Mouse (Mus musculus) right cerebral cortex, postnatal 4 days (tissue): ENCODE results near the gene Sppl3.

Source experiments
- DNase-seq: peaks from one replicate; pipeline ENCODE4 v3.0.0-alpha.2; 2022

Gene Sppl3

DNA sequence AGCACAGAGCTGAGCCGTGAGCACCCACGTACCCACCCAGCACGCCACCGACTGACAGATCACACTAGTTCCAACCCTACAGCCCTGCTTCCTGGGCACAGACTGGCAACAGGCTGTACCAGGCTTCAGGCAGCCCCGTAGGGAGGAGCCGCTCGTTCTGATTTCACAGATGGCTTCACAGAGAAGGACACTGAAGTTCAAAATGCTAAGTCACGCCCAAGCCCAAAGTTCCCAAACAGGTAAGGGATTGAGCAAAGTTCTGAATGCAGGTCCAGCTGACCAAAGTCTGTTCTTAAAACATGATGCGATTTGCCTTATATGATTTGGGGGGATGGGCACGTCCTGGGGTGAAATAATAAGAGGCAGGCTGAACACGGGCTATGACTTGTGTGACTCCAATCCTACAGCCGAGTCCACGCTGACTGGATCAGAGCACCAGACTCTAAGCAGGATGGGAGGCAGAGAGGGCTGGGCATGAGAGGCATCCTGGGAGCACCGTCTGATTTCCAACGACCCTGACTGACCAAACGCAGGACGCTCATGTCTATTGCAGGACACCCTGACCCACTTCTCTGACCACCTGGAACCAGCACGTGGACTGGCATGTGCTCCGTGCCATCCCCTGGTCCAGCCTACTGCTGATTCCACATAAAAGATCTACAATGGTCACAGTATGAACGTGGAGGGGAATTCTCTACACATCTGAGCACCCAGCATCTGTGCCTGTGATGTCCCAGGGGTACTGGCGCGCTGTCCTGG lies 116.7 kb downstream of the Sppl3 start:
- DNase-seq: no peak

DNA sequence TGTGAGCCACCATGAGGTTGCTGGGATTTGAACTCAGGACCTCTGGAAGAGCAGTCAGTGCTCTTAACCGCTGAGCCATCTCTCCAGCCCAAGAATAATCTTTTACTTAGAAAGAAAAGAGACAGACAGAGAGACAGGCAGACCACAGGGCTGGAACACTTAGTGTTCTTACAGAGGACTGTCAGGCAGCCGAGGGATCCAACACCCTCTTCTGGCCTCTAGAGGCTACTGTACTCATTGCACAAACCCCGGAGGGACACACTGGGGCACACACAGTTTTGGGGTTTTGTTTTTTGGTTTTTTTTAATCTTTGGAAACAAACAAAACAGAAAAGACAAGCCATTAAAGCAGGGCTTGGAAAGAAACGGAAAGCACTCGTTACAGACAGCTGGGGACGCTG lies 118.4 kb downstream of the Sppl3 start:
- no peak for DNase-seq

- DNase-seq: no peak
Measured at GRCm38 (mm10) chr5:115132465-115132864, 121.5 kb downstream of the Sppl3 start.

DNA sequence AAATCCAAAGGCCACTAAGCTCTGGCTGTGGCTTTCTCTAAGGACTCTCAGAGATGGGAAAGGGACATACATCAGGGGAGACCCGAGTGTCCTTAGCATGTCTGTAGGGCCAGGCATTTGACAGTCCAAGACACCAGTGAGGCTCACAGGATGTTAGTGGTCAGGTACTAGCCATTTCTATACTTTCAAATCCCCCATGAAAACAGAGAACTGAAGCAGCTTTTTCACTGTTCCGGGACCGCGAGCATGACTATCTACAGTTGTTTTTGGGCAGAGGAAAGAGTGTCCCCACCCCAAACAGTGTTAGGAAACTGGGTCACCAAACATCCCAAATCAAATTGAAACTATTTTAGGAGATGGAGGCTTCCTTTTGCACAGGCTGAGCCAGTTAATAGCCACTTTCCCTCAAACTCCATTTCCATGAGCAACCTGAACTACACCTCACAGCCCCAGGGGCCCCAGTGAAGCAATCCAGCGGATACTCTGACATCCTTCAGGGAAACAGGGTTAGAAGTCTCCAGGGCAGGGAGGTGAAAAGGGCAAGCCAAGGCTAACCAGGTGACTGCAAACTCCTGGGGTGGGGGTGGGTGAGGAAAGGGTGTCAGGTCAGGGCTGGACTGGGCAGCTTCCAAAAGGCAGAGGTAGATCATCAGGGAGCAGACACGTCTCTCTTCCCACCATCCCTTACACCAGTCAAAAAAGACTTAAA lies 122.6 kb downstream of the Sppl3 start:
- DNase-seq: no peak

DNA sequence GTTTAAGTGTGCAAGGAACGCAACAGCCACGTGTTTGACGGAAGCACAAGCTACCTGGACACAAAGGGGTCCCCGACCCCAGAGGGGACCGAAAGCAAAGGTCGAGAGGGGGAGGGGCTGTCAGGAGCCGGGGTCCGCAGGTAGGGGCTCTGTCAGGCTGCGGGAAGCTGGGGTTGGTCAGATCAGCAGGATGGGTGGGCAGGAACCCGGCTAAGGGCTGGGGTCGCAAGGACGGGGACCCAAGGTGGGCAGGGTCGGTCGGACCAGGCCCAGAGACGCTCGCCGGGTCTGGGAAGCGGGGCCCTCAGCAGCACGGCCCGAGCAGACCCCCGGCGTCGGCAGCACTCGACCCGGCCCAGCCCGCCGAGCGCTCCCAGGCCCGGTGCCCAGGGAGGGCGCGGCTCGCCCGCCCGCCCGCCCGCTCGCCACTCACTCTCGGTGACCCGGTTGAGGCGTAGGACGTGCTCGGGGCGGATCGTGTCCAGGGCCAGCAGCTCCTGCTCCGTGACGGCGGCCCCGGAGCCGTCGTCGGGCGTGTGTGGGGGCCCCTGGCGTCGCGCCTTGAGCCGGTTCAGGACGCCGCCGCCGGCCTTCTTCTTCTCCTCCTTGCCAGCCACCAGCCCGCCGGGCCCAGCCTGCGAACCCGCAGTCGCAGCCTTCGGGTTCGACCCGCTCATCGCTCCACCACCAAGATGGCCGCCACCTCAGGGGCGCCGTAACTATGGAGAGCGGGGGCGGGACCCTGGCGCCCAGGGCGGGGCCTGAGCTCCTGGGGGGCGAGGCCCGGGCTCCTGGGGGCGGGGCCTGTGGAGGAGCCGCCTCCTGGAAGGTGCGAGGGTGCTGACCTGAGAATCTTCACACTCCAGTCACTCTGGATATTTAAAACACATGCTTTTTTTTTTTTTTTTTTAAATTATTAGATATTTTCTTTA lies 123.6 kb downstream of the Sppl3 start, which contains the start of gene Unc119b:
TSS of gene Unc119b (minus strand) at position 742 of the 932 bp plus-strand sequence.
- DNase-seq: peak; percentile 82

DNA sequence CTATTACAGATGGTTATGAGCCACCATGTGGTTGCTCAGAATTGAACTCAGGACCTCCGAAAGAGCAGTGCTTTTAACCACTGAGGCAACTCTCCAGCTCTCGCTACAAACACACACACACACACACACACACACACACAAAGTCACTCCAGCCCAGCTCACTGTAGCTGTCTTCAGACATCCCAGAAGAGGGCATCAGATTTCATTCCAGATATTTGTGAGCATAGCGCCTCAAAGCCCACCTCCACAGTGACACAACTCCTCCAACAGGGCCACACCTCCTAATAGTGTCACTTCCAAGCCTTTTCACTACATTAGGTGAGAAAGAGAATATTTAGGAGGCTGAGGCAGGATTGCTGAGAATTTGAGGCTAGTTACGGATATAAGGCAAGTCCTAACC lies 128.2 kb downstream of the Sppl3 start:
- DNase-seq: no peak

- DNase-seq: no peak
Measured at GRCm38 (mm10) chr5:115140726-115141125, 129.8 kb downstream of the Sppl3 start.

DNA sequence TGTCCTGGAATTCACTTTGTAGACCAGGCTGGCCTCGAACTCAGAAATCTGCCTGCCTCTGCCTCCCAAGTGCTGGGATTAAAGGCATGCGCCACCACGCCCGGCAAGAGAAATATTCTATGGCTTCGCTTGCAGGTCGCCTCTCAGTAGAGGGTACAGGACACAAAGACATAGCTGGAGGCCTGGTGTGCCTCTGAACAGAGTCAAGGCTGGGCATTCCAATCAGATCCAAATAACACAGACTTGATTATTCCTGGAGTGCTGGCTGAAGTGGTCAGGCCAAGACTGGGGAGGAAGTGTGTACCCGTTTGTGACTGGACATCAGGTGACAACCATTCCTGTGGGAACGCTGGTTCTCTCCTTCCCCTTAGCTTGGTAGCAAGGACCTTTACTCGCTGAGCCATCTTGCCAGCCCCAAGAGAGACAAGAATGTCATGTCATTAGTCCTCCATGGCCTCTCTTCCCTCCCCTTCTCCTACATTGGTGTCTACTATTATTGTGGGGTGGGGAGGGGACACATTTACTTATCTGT lies 131.3 kb downstream of the Sppl3 start:
- no peak for DNase-seq

GRCm38 (mm10) chr5:115143552-115143951 lies 132.6 kb downstream of the Sppl3 start:
- DNase-seq: peak; percentile 49

GRCm38 (mm10) chr5:115144471-115144870 lies 133.5 kb downstream of the Sppl3 start:
- no peak for DNase-seq

GRCm38 (mm10) chr5:115145253-115145968 lies 134.5 kb downstream of the Sppl3 start:
- DNase-seq: no peak

GRCm38 (mm10) chr5:115145976-115146746 lies 135.2 kb downstream of the Sppl3 start:
- DNase-seq: no peak

- no peak for DNase-seq
Measured at GRCm38 (mm10) chr5:115146747-115147130, 135.8 kb downstream of the Sppl3 start.

- DNase-seq: no peak
Measured at GRCm38 (mm10) chr5:115147388-115147787, 136.5 kb downstream of the Sppl3 start.

GRCm38 (mm10) chr5:115148378-115148777 lies 137.4 kb downstream of the Sppl3 start:
- no peak for DNase-seq
